Mouse (Mus musculus) kidney, postnatal 0 days (tissue): ENCODE data around the gene Prkd3. TPM values are rescaled to one million over a fixed set of nuclear protein-coding genes. Genes with fewer than 3 reads are reported as not detected.
A peak's percentile ranks its signal among the peaks of the same experiment; 100 is the strongest.

ENCODE experiments used
- ATAC-seq: fragments of 200-750 bp; cut with Nextera tagmentation; replicated peaks from 2 replicates; pipeline ENCODE4 v1.8.0; 2017; ENCODE audit warnings: low read depth, moderate number of reproducible peaks, moderate TSS enrichment, moderate library complexity; ENCODE audit not compliant: low FRiP score
- DNase-seq: peaks from one replicate; pipeline ENCODE4 v3.0.0-alpha.2; 2016; ENCODE audit warnings: low spot score
- H3K27ac ChIP-seq: fragments of 300-500 bp; sonication (generic); 2 replicates; pipeline ENCODE4 v1.5.1; 2014; ENCODE audit warnings: mild to moderate bottlenecking
- H3K27me3 ChIP-seq: fragments of 300-500 bp; sonication (generic); 2 replicates; pipeline ENCODE4 v1.6.1; 2014; ENCODE audit warnings: low read length, mixed read lengths; ENCODE audit not compliant: insufficient read depth
- H3K36me3 ChIP-seq: fragments of 300-500 bp; sonication (generic); 2 replicates; pipeline ENCODE4 v1.6.1; 2014; ENCODE audit warnings: low read length, mixed read lengths; ENCODE audit not compliant: insufficient read depth
- H3K4me1 ChIP-seq: fragments of 300-500 bp; sonication (generic); replicated peaks from 2 replicates; pipeline ENCODE4 v1.6.1; 2014; ENCODE audit warnings: antibody characterized with exemption, low read length, mixed read lengths; ENCODE audit not compliant: insufficient read depth
- H3K4me2 ChIP-seq: fragments of 300-500 bp; sonication (generic); 2 replicates; pipeline ENCODE4 v1.6.1; 2014; ENCODE audit warnings: mild to moderate bottlenecking, low read length, moderate library complexity, mixed read lengths
- H3K4me3 ChIP-seq: fragments of 300-500 bp; sonication (generic); replicated peaks from 2 replicates; pipeline ENCODE4 v1.5.1; 2014; ENCODE audit warnings: low read depth, low read length
- H3K9ac ChIP-seq: fragments of 300-500 bp; sonication (generic); 2 replicates; pipeline ENCODE4 v1.6.1; 2014; ENCODE audit warnings: low read depth, low read length
- H3K9me3 ChIP-seq: fragments of 300-500 bp; sonication (generic); replicated peaks from 2 replicates; pipeline ENCODE4 v1.6.1; 2016; ENCODE audit warnings: low read length, inconsistent platforms, mixed read lengths
- CTCF ChIP-seq: IDR thresholded peaks from 2 replicates; pipeline ENCODE4 v1.5.1; 2016; ENCODE audit warnings: antibody characterized with exemption, low read depth, mild to moderate bottlenecking, moderate library complexity
- WGBS: fragments of 180-500 bp; shearing (Covaris S2); extraction: QIAGEN DNeasy Blood & Tissue Kit; methylation state at CpG from one replicate; pipeline ENCODE4 v1.1.7; 2014; 5-methylcytosine and 5-hydroxymethylcytosine counted together
- polyA plus RNA-seq: library from polyadenylated mRNA; unstranded; fragments of >200 nt; fragmentation: Nextera tagmentation; extraction: Ambion mirVana; gene quantifications from 2 replicates; pipeline ENCODE4 v1.2.1, GENCODE M21; 2015

Prkd3 gene
- polyA plus RNA-seq, 1 experiment from 2014 or later, result 27.5 TPM

GRCm38 (mm10) chr17:78913921-78914320 is 106.7 kb downstream of the Prkd3 start:
- H3K9me3 ChIP-seq, result no peaks in the 10 kb centered on the region
- no peaks in the 10 kb centered on the region for H3K27me3 ChIP-seq
- H3K4me3 ChIP-seq, result no peak overlapping the region
- WGBS, result 57% methylated on average over 3 of the region's 3 CpGs
- TF ChIP-seq CTCF, result no peak
- DNase-seq, result no peak
- H3K27ac ChIP-seq, result no peak overlapping the region
- no peak overlapping the region for H3K4me2 ChIP-seq
- ATAC-seq, result no peak
- peaks cover 5% of the 10 kb centered on the region; the same call in 1 of the 2 replicates for H3K4me1 ChIP-seq
- no peak overlapping the region for H3K9ac ChIP-seq
- no peaks in the 10 kb centered on the region for H3K36me3 ChIP-seq

GRCm38 (mm10) chr17:78912861-78913281 is 107.7 kb downstream of the Prkd3 start:
- Histone ChIP-seq H3K9me3 (no peaks in the 10 kb centered on the region), H3K27ac (no peak overlapping the region), H3K4me3 (peak overlapping the region; percentile 23; the same call in 1 of the 2 replicates), H3K4me1 (peaks cover 5% of the 10 kb centered on the region; the same call in 1 of the 2 replicates), H3K36me3 (no peaks in the 10 kb centered on the region), H3K27me3 (no peaks in the 10 kb centered on the region), H3K9ac (no peak overlapping the region), H3K4me2 (peak overlapping the region; percentile 51)
- DNase-seq (peak; percentile 70), ATAC-seq (no peak)
- TF ChIP-seq CTCF, result no peak
- WGBS, result 35% methylated on average over 6 of the region's 6 CpGs

- no peak for TF ChIP-seq CTCF
- no peak overlapping the region for H3K4me3 ChIP-seq
- no peak overlapping the region for H3K4me2 ChIP-seq
- no peaks in the 10 kb centered on the region for H3K4me1 ChIP-seq
- WGBS, result 72% methylated on average over 2 of the region's 2 CpGs
- H3K9ac ChIP-seq, result no peak overlapping the region
- DNase-seq (no peak), ATAC-seq (no peak)
- H3K36me3 ChIP-seq, result no peaks in the 10 kb centered on the region
- H3K27ac ChIP-seq, result no peak overlapping the region
- no peaks in the 10 kb centered on the region for H3K27me3 ChIP-seq
- H3K9me3 ChIP-seq, result no peaks in the 10 kb centered on the region
Observed at GRCm38 (mm10) chr17:78909374-78909773, 111.2 kb downstream of the Prkd3 start.

- no peak within 1 kb of the TSS for H3K9ac ChIP-seq
- H3K36me3 ChIP-seq, result no peaks in the 10 kb centered on the region
- ATAC-seq, result no peak
- 71% methylated on average over 5 of the region's 5 CpGs for WGBS
- no peak for DNase-seq
- H3K4me2 ChIP-seq, result no peak within 1 kb of the TSS
- no peaks in the 10 kb centered on the region for H3K27me3 ChIP-seq
- H3K4me1 ChIP-seq, result no peaks in the 10 kb centered on the region
- H3K4me3 ChIP-seq, result no peak within 1 kb of the TSS
- no peak for TF ChIP-seq CTCF
- no peak within 1 kb of the TSS for H3K27ac ChIP-seq
- no peaks in the 10 kb centered on the region for H3K9me3 ChIP-seq
Observed at GRCm38 (mm10) chr17:78906892-78907291, 113.7 kb downstream of the Prkd3 start, which contains the start of gene Sult6b1. Gene Sult6b1 (minus strand): TSS chr17:78906992.

- Histone ChIP-seq H3K9me3 (no peaks in the 10 kb centered on the region), H3K36me3 (no peaks in the 10 kb centered on the region), H3K4me1 (no peaks in the 10 kb centered on the region), H3K4me2 (no peak overlapping the region), H3K4me3 (no peak overlapping the region), H3K27ac (no peak overlapping the region), H3K9ac (no peak overlapping the region), H3K27me3 (no peaks in the 10 kb centered on the region)
- WGBS, result 52% methylated on average over 2 of the region's 2 CpGs
- ATAC-seq (no peak; the same call in 1 of the 2 replicates), DNase-seq (no peak)
- no peak for TF ChIP-seq CTCF
Observed at GRCm38 (mm10) chr17:78903158-78903557, 117.5 kb downstream of the Prkd3 start.

Other genes with a start within 250 kb of the Prkd3 start
- 7.2 and 7.5 TPM in 2 replicates for gene Heatr5b, start 185.5 kb downstream of the Prkd3 start, polyA plus RNA-seq
- gene Gpatch11, start 185.2 kb downstream of the Prkd3 start, polyA plus RNA-seq, result 47.7 and 52.5 TPM in 2 replicates
- 12.9 and 15.3 TPM in 2 replicates for gene Eif2ak2, start 138.2 kb downstream of the Prkd3 start, polyA plus RNA-seq
- 0.17 and 0.25 TPM in 2 replicates for gene Sult6b1, start 113.8 kb downstream of the Prkd3 start, polyA plus RNA-seq
- gene Cebpzos, start 104.3 kb downstream of the Prkd3 start, polyA plus RNA-seq, result 145 and 146 TPM in 2 replicates
- 58.9 and 64.4 TPM in 2 replicates for gene Cebpz, start 83.8 kb downstream of the Prkd3 start, polyA plus RNA-seq
- 57.8 and 67.6 TPM in 2 replicates for gene Ndufaf7, start 83.7 kb downstream of the Prkd3 start, polyA plus RNA-seq
- 6.0 and 6.7 TPM in 2 replicates for gene Qpct, start 31.1 kb upstream of the Prkd3 start, polyA plus RNA-seq